Mouse (Mus musculus) embryo, embryonic 11.5 days (tissue): ENCODE data around the gene Aldh1b1.

Experiments used
- DNase-seq: peaks from one replicate; pipeline ENCODE4 v3.0.0-alpha.2; 2012; ENCODE audit warnings: low read depth, low spot score

Gene Aldh1b1

GRCm38 (mm10) chr4:45798964-45799363, at the start of gene Aldh1b1:
Gene Aldh1b1, plus strand, starts transcription at chr4:45799022.
- no peak for DNase-seq

GRCm38 (mm10) chr4:45749449-45749848, 49.4 kb upstream of the Aldh1b1 start:
- no peak for DNase-seq

- no peak for DNase-seq
Observed at GRCm38 (mm10) chr4:45750477-45750876, 48.3 kb upstream of the Aldh1b1 start.

GRCm38 (mm10) chr4:45753211-45753809, 45.5 kb upstream of the Aldh1b1 start:
- DNase-seq, result no peak

GRCm38 (mm10) chr4:45754171-45754570, 44.7 kb upstream of the Aldh1b1 start:
- DNase-seq, result no peak

GRCm38 (mm10) chr4:45755097-45755496, 43.7 kb upstream of the Aldh1b1 start:
- no peak for DNase-seq

GRCm38 (mm10) chr4:45755881-45756280, 42.9 kb upstream of the Aldh1b1 start:
- DNase-seq, result no peak

GRCm38 (mm10) chr4:45757941-45758340, 40.9 kb upstream of the Aldh1b1 start:
- no peak for DNase-seq

GRCm38 (mm10) chr4:45759411-45759810, 39.4 kb upstream of the Aldh1b1 start:
- no peak for DNase-seq

- DNase-seq, result no peak
Observed at GRCm38 (mm10) chr4:45762600-45762999, 36.2 kb upstream of the Aldh1b1 start.

- no peak for DNase-seq
Observed at GRCm38 (mm10) chr4:45763288-45764140, 35.3 kb upstream of the Aldh1b1 start.

GRCm38 (mm10) chr4:45764141-45764494, 34.7 kb upstream of the Aldh1b1 start:
- DNase-seq, result no peak

GRCm38 (mm10) chr4:45765121-45765564, 33.7 kb upstream of the Aldh1b1 start:
- DNase-seq, result no peak

GRCm38 (mm10) chr4:45765565-45766201, 33.1 kb upstream of the Aldh1b1 start:
- DNase-seq, result no peak

GRCm38 (mm10) chr4:45766774-45767173, 32.0 kb upstream of the Aldh1b1 start:
- DNase-seq, result no peak

GRCm38 (mm10) chr4:45767891-45768558, 30.8 kb upstream of the Aldh1b1 start:
- no peak for DNase-seq

- DNase-seq, result no peak
Observed at GRCm38 (mm10) chr4:45769141-45769540, 29.7 kb upstream of the Aldh1b1 start.

- DNase-seq, result no peak
Observed at GRCm38 (mm10) chr4:45769791-45770637, 28.8 kb upstream of the Aldh1b1 start.

- no peak for DNase-seq
Observed at GRCm38 (mm10) chr4:45770638-45771033, 28.2 kb upstream of the Aldh1b1 start.

- no peak for DNase-seq
Observed at GRCm38 (mm10) chr4:45771173-45771572, 27.6 kb upstream of the Aldh1b1 start.

- DNase-seq, result peak; percentile 55
Observed at GRCm38 (mm10) chr4:45771619-45772018, 27.2 kb upstream of the Aldh1b1 start.
